Mouse (Mus musculus) midbrain, embryonic 13.5 days (tissue): ENCODE results near the gene Dap. TPM values are rescaled to one million over a fixed set of nuclear protein-coding genes. Genes with fewer than 3 reads are reported as not detected.
A peak's percentile ranks its signal among the peaks of the same experiment; 100 is the strongest.

Source experiments
- ATAC-seq: fragments of 200-750 bp; cut with Nextera tagmentation; 2 replicates; pipeline ENCODE4 v1.8.0; 2017; ENCODE audit warnings: mild to moderate bottlenecking, moderate TSS enrichment, moderate library complexity
- H3K27ac ChIP-seq: fragments of 300-500 bp; sonication (generic); 2 replicates; pipeline ENCODE4 v1.5.1; 2015; ENCODE audit warnings: inconsistent platforms, mild to moderate bottlenecking, moderate library complexity
- H3K27me3 ChIP-seq: fragments of 300-500 bp; sonication (generic); 2 replicates; pipeline ENCODE4 v1.6.1; 2015; ENCODE audit warnings: mild to moderate bottlenecking, inconsistent platforms
- H3K36me3 ChIP-seq: fragments of 300-500 bp; sonication (generic); 2 replicates; pipeline ENCODE4 v1.6.1; 2015; ENCODE audit warnings: mild to moderate bottlenecking, inconsistent platforms
- H3K4me1 ChIP-seq: fragments of 300-500 bp; sonication (generic); replicated peaks from 2 replicates; pipeline ENCODE4 v1.6.1; 2015; ENCODE audit warnings: inconsistent platforms
- H3K4me2 ChIP-seq: fragments of 300-500 bp; sonication (generic); replicated peaks from 2 replicates; pipeline ENCODE4 v1.6.1; 2015; ENCODE audit warnings: moderate library complexity, mild to moderate bottlenecking, inconsistent platforms
- H3K4me3 ChIP-seq: fragments of 300-500 bp; sonication (generic); replicated peaks from 2 replicates; pipeline ENCODE4 v1.5.1; 2015; ENCODE audit warnings: mild to moderate bottlenecking, inconsistent platforms
- H3K9ac ChIP-seq: fragments of 300-500 bp; sonication (generic); replicated peaks from 2 replicates; pipeline ENCODE4 v1.6.1; 2015; ENCODE audit warnings: mild to moderate bottlenecking, inconsistent platforms
- H3K9me3 ChIP-seq: fragments of 300-500 bp; sonication (generic); 2 replicates; pipeline ENCODE4 v1.6.1; 2016; ENCODE audit warnings: mild to moderate bottlenecking, inconsistent platforms
- WGBS: fragments of 180-500 bp; shearing (Covaris S2); methylation state at CpG from one replicate; pipeline ENCODE4 v1.1.7; 2015; 5-methylcytosine and 5-hydroxymethylcytosine counted together
- polyA plus RNA-seq: library from polyadenylated mRNA; unstranded; fragments of >200 nt; fragmentation: Nextera tagmentation; extraction: Ambion mirVana; gene quantifications from 2 replicates; pipeline ENCODE4 v1.2.1, GENCODE M21; 2015

The Dap gene
- polyA plus RNA-seq, 1 experiment from 2014 or later = 30.6 TPM

DNA sequence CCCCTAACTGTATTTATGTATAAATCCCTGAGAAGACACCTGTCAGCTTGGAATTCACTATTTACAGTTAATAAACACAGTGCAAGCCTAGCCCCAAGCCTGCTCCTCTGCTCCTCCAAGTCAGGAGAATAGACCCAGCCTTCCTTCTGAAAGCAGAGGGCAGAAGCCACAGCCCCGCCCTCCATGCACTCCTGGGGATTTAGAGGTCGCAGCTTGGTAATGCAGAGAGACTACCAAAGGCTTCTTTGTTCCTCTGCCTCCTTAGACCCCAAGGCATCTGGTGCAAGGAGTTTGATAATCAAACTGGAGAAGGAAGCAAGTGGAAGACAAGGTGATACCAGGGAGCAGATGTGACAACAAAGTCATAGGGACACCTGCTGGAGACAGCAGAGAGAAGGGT, 70.2 kb downstream of the Dap start:
- no peaks in the 10 kb centered on the region for H3K9me3 ChIP-seq
- WGBS = 7% methylated on average over 2 of the region's 2 CpGs

DNA sequence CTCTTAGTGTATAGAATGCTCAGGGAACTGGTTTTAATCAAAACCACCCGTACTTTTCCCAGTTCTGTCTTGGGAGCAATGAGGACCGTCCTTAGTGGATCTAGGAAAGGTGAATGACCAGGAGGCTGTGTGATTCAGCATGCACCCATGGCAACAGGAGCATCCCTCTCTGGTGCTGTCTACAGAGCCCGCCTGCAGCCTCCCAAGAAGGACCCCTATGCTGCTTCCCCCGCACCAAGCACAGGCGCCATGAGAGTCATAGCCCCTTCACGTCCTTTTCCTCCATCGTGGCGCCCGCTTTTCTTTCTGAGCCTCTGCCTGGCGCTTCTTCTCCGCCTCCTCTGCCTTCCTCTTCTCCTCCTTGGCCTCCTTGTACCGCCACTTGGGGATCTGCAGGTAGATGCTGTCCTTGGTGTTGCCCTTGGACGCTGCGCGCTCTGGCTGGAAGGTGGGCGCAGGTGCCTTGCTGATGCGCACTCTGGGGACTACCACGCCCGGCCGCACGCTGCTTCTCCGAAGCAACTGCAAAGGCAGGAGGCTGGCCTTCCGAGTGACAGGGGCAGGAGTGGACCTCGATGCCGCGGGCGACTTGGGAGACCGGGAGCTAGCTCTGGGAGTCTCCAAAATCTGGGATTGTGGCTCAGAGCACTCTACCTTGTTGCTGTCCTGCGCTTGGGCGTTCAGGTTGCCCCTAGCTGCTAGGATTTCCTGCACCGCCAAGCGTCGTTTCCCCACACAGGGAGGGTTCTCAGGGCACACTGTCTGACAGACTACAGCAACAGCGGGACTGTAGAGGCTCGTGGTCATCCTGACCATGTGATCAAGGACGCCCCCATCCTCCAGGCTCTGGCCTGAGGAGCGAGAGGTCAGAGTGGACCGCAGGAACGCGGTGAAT, 73.0 kb downstream of the Dap start:
- whole genome bisulfite sequencing = 8% methylated on average over 40 of the region's 40 CpGs
- Histone ChIP-seq H3K36me3 (no peaks in the 10 kb centered on the region), H3K9me3 (no peaks in the 10 kb centered on the region), H3K9ac (peak overlapping the region; percentile 54), H3K27ac (no peak overlapping the region), H3K4me3 (peak overlapping the region; percentile 43), H3K4me1 (peaks cover 24% of the 10 kb centered on the region), H3K27me3 (peaks cover 34% of the 10 kb centered on the region), H3K4me2 (peak overlapping the region; percentile 68)
- peak; percentile 37 for ATAC-seq

More for the DNA sequence above, 70.2 kb downstream of the Dap start:
- Histone ChIP-seq H3K27ac (no peak overlapping the region), H3K9ac (no peak overlapping the region), H3K4me3 (no peak overlapping the region), H3K27me3 (peaks cover 34% of the 10 kb centered on the region), H3K36me3 (no peaks in the 10 kb centered on the region), H3K4me2 (no peak overlapping the region), H3K4me1 (peaks cover 19% of the 10 kb centered on the region)
- ATAC-seq = no peak

DNA sequence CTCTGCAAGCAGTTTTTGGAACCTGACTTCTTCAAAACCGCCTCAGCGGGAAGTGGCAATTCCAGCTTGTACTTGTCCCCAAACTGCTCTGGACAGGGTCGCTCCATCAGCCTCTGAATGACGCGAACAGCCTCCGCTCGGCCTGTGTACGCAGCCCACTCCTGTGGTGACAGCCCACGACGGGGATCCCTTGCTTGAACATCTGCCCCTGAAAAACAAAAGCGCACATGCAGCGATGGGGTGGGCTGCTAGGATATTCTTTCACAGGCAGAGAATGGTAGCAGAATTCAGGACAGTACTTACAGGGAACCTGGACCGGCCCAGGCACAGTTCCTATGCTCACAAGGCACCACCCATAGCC, 73.6 kb downstream of the Dap start:
- peak overlapping the region; percentile 54 for H3K9ac ChIP-seq
- no peaks in the 10 kb centered on the region for H3K36me3 ChIP-seq
- no peak overlapping the region for H3K27ac ChIP-seq
- WGBS = 15% methylated on average over 13 of the region's 13 CpGs
- ATAC-seq = peak; percentile 48; the same call in 1 of the 2 replicates
- H3K4me2 ChIP-seq = peak overlapping the region; percentile 68
- H3K27me3 ChIP-seq = peaks cover 34% of the 10 kb centered on the region
- H3K4me3 ChIP-seq = peak overlapping the region; percentile 43
- H3K4me1 ChIP-seq = peaks cover 24% of the 10 kb centered on the region
- H3K9me3 ChIP-seq = no peaks in the 10 kb centered on the region

GRCm38 (mm10) chr15:31299258-31299917, 75.3 kb downstream of the Dap start:
- Histone ChIP-seq H3K4me3 (no peak overlapping the region), H3K36me3 (no peaks in the 10 kb centered on the region), H3K9ac (no peak overlapping the region), H3K27me3 (peaks cover 34% of the 10 kb centered on the region), H3K4me2 (no peak overlapping the region), H3K9me3 (no peaks in the 10 kb centered on the region), H3K4me1 (peaks cover 21% of the 10 kb centered on the region), H3K27ac (no peak overlapping the region)
- ATAC-seq = no peak
- 60% methylated on average over 6 of the region's 6 CpGs for WGBS

DNA sequence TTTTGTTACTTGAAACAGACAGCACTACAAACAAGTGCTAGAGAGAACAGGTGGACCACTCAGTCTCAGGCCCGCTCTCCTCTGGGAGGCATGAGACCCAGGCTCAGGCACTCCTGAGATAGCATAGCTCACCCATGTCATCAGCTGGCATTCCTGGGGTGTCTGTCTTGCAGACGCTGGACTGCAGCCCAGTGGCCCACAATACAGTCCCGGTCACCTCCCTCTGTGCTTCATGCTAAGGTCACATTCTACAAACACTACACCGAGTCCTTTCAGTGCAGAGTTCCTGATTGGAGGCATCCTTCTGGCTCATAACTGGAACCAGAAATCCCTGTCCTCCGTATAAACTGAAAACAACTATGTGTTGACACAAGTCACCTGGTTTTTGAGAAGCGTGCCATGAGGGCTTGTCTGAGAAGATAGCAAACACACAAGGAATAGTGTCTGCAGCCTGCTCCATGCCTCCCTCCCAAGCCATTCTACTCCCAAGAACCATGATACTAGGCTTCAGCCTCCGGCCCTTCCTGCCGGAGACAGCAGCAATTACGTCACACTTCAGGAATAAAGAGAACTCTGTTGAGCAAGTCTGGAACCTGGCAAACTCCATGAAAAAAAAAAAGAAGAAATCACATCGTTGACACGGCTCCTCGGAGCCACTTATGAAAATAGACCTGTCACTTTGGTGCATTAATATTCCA, 78.3 kb downstream of the Dap start:
- peaks cover 11% of the 10 kb centered on the region for H3K27me3 ChIP-seq
- H3K4me3 ChIP-seq = no peak overlapping the region
- no peak overlapping the region for H3K27ac ChIP-seq
- no peak overlapping the region for H3K9ac ChIP-seq
- no peaks in the 10 kb centered on the region for H3K36me3 ChIP-seq
- no peak overlapping the region for H3K4me2 ChIP-seq
- H3K4me1 ChIP-seq = peaks cover 13% of the 10 kb centered on the region
- H3K9me3 ChIP-seq = no peaks in the 10 kb centered on the region
- WGBS = 78% methylated on average over 12 of the region's 12 CpGs
- ATAC-seq = no peak

- Histone ChIP-seq H3K36me3 (no peaks in the 10 kb centered on the region), H3K27me3 (no peaks in the 10 kb centered on the region), H3K27ac (no peak overlapping the region), H3K9ac (no peak overlapping the region), H3K4me2 (no peak overlapping the region), H3K4me3 (no peak overlapping the region), H3K4me1 (peaks cover 5% of the 10 kb centered on the region; the same call in 1 of the 2 replicates), H3K9me3 (peaks cover 5% of the 10 kb centered on the region; the same call in 1 of the 2 replicates)
- ATAC-seq = no peak; the same call in 1 of the 2 replicates
- WGBS = 82% methylated on average over 3 of the region's 3 CpGs
Observed at GRCm38 (mm10) chr15:31304302-31304701, 80.2 kb downstream of the Dap start.

- H3K4me1 ChIP-seq = no peaks in the 10 kb centered on the region
- H3K9me3 ChIP-seq = peaks cover 5% of the 10 kb centered on the region; the same call in 1 of the 2 replicates
- no peak overlapping the region for H3K4me2 ChIP-seq
- no peaks in the 10 kb centered on the region for H3K36me3 ChIP-seq
- no peaks in the 10 kb centered on the region for H3K27me3 ChIP-seq
- 44% methylated on average over 6 of the region's 6 CpGs for WGBS
- ATAC-seq = no peak
- no peak overlapping the region for H3K27ac ChIP-seq
- no peak overlapping the region for H3K9ac ChIP-seq
- H3K4me3 ChIP-seq = no peak overlapping the region
Observed at GRCm38 (mm10) chr15:31305181-31305580, 81.1 kb downstream of the Dap start.

DNA sequence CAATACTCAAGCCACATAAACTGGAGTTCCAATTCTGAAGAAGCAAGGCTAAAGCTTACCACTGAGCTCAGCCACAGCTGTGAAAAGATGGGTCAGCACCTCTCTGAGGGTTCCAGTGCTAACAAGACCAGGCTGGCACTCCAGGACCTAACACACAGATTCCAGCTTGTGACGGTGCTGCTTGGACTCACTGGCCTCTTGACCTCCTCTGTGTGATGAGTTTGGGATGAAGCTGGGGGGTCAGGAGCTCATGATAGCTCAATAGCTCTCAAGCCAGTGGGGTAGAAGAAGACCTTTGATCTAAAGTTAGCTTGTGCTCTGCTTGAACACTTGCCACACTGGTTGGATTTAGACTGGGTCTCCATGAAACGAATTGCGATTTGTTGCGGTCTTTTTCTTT, 82.6 kb downstream of the Dap start:
- H3K27me3 ChIP-seq = no peaks in the 10 kb centered on the region
- H3K9ac ChIP-seq = no peak overlapping the region
- no peak overlapping the region for H3K4me3 ChIP-seq
- ATAC-seq = no peak
- 77% methylated on average over 4 of the region's 4 CpGs for WGBS
- H3K4me2 ChIP-seq = no peak overlapping the region
- no peak overlapping the region for H3K27ac ChIP-seq
- no peaks in the 10 kb centered on the region for H3K36me3 ChIP-seq
- peaks cover 5% of the 10 kb centered on the region; the same call in 1 of the 2 replicates for H3K9me3 ChIP-seq
- H3K4me1 ChIP-seq = no peaks in the 10 kb centered on the region

DNA sequence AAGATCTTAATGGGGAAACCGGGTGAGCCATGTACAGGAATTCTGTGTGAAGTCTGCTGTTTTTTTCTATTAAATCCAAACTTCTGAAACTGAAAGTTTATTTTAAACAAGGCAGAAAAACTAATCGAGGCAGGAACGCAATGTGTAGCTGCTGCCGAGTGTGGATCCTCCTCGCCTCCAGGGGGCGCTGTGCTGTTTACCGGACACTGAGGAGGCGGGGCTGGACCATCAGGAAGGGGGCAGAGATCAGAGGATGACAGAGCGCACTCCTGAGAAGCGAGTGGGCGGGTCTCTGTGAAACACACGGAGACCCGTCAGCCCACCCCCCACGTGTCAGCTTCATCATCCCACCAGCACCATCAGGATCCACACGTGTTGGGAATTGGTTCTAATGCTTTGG, 85.4 kb downstream of the Dap start:
- H3K27ac ChIP-seq = no peak overlapping the region
- no peaks in the 10 kb centered on the region for H3K27me3 ChIP-seq
- no peak overlapping the region for H3K4me2 ChIP-seq
- peaks cover 5% of the 10 kb centered on the region; the same call in 1 of the 2 replicates for H3K9me3 ChIP-seq
- no peaks in the 10 kb centered on the region for H3K36me3 ChIP-seq
- H3K9ac ChIP-seq = no peak overlapping the region
- no peaks in the 10 kb centered on the region for H3K4me1 ChIP-seq
- no peak for ATAC-seq
- H3K4me3 ChIP-seq = no peak overlapping the region
- WGBS = 71% methylated on average over 15 of the region's 15 CpGs

GRCm38 (mm10) chr15:31312001-31312400, 87.9 kb downstream of the Dap start:
- no peaks in the 10 kb centered on the region for H3K27me3 ChIP-seq
- WGBS = 74% methylated on average over 2 of the region's 2 CpGs
- H3K36me3 ChIP-seq = no peaks in the 10 kb centered on the region
- H3K9me3 ChIP-seq = peaks cover 5% of the 10 kb centered on the region; the same call in 1 of the 2 replicates
- no peak overlapping the region for H3K4me2 ChIP-seq
- H3K27ac ChIP-seq = no peak overlapping the region
- no peak for ATAC-seq
- no peak overlapping the region for H3K4me3 ChIP-seq
- no peaks in the 10 kb centered on the region for H3K4me1 ChIP-seq
- H3K9ac ChIP-seq = no peak overlapping the region

DNA sequence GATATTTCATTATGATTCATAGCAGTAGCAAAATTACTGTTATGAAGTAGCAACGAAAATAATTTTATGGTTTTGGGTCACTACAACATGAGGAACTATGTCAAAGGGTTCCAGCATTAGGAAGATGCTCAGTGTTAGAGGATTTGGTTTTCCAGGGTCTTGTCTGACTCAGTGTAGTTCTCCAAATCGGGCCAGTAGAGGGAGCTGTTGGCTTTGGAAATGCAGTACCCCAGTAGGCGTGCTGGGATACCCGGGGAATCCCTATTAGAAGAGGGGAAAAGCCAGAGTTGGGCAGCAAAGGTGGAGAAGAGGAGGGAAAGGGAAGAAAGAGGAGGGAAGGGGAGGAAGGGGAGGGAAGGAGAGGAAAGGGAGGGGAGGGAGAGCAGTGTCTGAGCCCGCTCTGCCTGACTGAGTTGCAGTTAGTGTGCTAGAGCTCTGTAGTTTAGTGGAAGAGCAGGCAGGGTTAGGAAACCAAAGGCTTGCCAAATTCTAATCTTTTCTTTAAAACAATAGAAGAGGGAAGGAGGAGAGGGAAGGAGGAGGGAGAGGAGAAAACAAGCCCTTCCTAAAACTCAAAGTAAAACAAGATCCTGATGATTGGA, 91.6 kb downstream of the Dap start:
- ATAC-seq = peak; percentile 90
- 4% methylated on average over 5 of the region's 5 CpGs for WGBS
- no peaks in the 10 kb centered on the region for H3K36me3 ChIP-seq

More for the DNA sequence above, 91.6 kb downstream of the Dap start:
- H3K4me1 ChIP-seq = peaks cover 23% of the 10 kb centered on the region
- no peaks in the 10 kb centered on the region for H3K9me3 ChIP-seq
- H3K4me3 ChIP-seq = no peak overlapping the region
- H3K27me3 ChIP-seq = no peaks in the 10 kb centered on the region
- no peak overlapping the region for H3K4me2 ChIP-seq
- H3K9ac ChIP-seq = no peak overlapping the region
- no peak overlapping the region for H3K27ac ChIP-seq
